Mouse (Mus musculus): Measurements from ENCODE around the gene Iqch.

- TF ChIP-seq CTCF (IDR thresholded peaks at IDR 0.05; ENCODE audit: low read depth, low read length) (no peak), POLR2A (IDR thresholded peaks at IDR 0.05; ENCODE audit: insufficient read depth, low read length) (no peak)
Measured at GRCm38 (mm10) chr9:63571895-63572294, 30.4 kb downstream of the Iqch start.
